Comparison of ENCODE assay signal across 23 mouse cellular contexts in genomic region chr12:29815466-29815865, GRCm38 (mm10).
DNase-seq lines count a peak whose midpoint lies in the region; ATAC-seq and TF ChIP-seq lines count a peak whose summit lies in the region.
"Had no signal": no experiment of that assay in that cellular context is flagged by ENCODE, and none has a peak within 500 bp of the region (broad histone marks: within the 10 kb centered on the region; RNA-seq: fewer than 3 reads in every experiment).

No protein-coding gene starts in this region.

- 58% methylated on average over 2 of the region's 2 CpGs for WGBS in hindbrain, embryonic 13.5 days
- 76% methylated on average over 2 of the region's 2 CpGs for WGBS in hindbrain, embryonic 11.5 days
- WGBS in hindbrain, embryonic 16.5 days = 64% methylated on average over 2 of the region's 2 CpGs
- 86% methylated on average over 2 of the region's 2 CpGs for WGBS in midbrain, embryonic 13.5 days
- WGBS in neural tube, embryonic 15.5 days = 69% methylated on average over 2 of the region's 2 CpGs
- WGBS in lung, postnatal 0 days = 65% methylated on average over 2 of the region's 2 CpGs

- H3K9ac ChIP-seq in hindbrain, embryonic 13.5 days = peak overlapping the region; percentile 30
- H3K9ac ChIP-seq in hindbrain, embryonic 11.5 days (ENCODE audit: low read depth, low read length) = no peak overlapping the region
- H3K9ac ChIP-seq in hindbrain, embryonic 16.5 days (ENCODE audit: low read depth, low read length) = no peak overlapping the region
- no peak overlapping the region for H3K9ac ChIP-seq in midbrain, embryonic 13.5 days (replicated peaks)
- H3K9ac ChIP-seq in neural tube, embryonic 15.5 days (replicated peaks) = no peak overlapping the region
- no peak overlapping the region for H3K9ac ChIP-seq in lung, postnatal 0 days (replicated peaks; ENCODE audit: low read depth)
- H3K9ac ChIP-seq: heart, embryonic 15.5 days had no signal

- TF ChIP-seq EP300 in lung, postnatal 0 days (IDR thresholded peaks at IDR 0.05) = no peak

- H3K4me3 ChIP-seq in hindbrain, embryonic 13.5 days = no peak overlapping the region
- H3K4me3 ChIP-seq in hindbrain, embryonic 11.5 days (ENCODE audit: low read depth, low read length) = no peak overlapping the region
- no peak overlapping the region for H3K4me3 ChIP-seq in hindbrain, embryonic 16.5 days (ENCODE audit: low read length)
- no peak overlapping the region for H3K4me3 ChIP-seq in midbrain, embryonic 13.5 days (replicated peaks)
- no peak overlapping the region for H3K4me3 ChIP-seq in neural tube, embryonic 15.5 days (replicated peaks)
- H3K4me3 ChIP-seq in lung, postnatal 0 days (ENCODE audit: low read depth, low read length) = no peak overlapping the region
- H3K4me3 ChIP-seq: heart, embryonic 15.5 days; limb, embryonic 10.5 days had no signal

- no peak for ATAC-seq in hindbrain, embryonic 13.5 days (ENCODE audit: low FRiP score)
- ATAC-seq in hindbrain, embryonic 11.5 days (ENCODE audit: low FRiP score) = no peak
- ATAC-seq in hindbrain, embryonic 16.5 days = no peak
- no peak for ATAC-seq in midbrain, embryonic 13.5 days
- no peak for ATAC-seq in neural tube, embryonic 15.5 days (ENCODE audit: low FRiP score)
- ATAC-seq in lung, postnatal 0 days = no peak
- ATAC-seq: forebrain, embryonic 16.5 days had no signal

- H3K4me1 ChIP-seq in hindbrain, embryonic 13.5 days (replicated peaks) = peaks cover 33% of the 10 kb centered on the region
- no peaks in the 10 kb centered on the region; the same call in 1 of the 2 replicates for H3K4me1 ChIP-seq in hindbrain, embryonic 11.5 days (replicated peaks; ENCODE audit: control insufficient read depth, insufficient read depth, low read length)
- peaks cover 21% of the 10 kb centered on the region for H3K4me1 ChIP-seq in hindbrain, embryonic 16.5 days (ENCODE audit: control insufficient read depth, insufficient read depth, low read depth, low read length)
- peaks cover 29% of the 10 kb centered on the region for H3K4me1 ChIP-seq in midbrain, embryonic 13.5 days (replicated peaks)
- H3K4me1 ChIP-seq in neural tube, embryonic 15.5 days = peaks cover 22% of the 10 kb centered on the region
- 0 out of 2 replicates have a peak, but pooled peaks cover 2% of the 10 kb centered on the region for H3K4me1 ChIP-seq in lung, postnatal 0 days (ENCODE audit: insufficient read depth, low read depth, low read length)
- H3K4me1 ChIP-seq: limb, embryonic 10.5 days had no signal

- H3K36me3 ChIP-seq in hindbrain, embryonic 13.5 days = peaks cover 39% of the 10 kb centered on the region
- no peaks in the 10 kb centered on the region for H3K36me3 ChIP-seq in hindbrain, embryonic 11.5 days (ENCODE audit: control insufficient read depth, insufficient read depth, low read length)
- no peaks in the 10 kb centered on the region for H3K36me3 ChIP-seq in hindbrain, embryonic 16.5 days (ENCODE audit: control insufficient read depth, insufficient read depth, low read length)
- peaks cover 5% of the 10 kb centered on the region for H3K36me3 ChIP-seq in midbrain, embryonic 13.5 days
- peaks cover 10% of the 10 kb centered on the region; the same call in 1 of the 2 replicates for H3K36me3 ChIP-seq in neural tube, embryonic 15.5 days
- H3K36me3 ChIP-seq in lung, postnatal 0 days (ENCODE audit: insufficient read depth, low read length) = no peaks in the 10 kb centered on the region
- H3K36me3 ChIP-seq: heart, embryonic 15.5 days; limb, embryonic 10.5 days had no signal

- H3K27ac ChIP-seq in hindbrain, embryonic 13.5 days = peak overlapping the region; percentile 88
- H3K27ac ChIP-seq in hindbrain, embryonic 11.5 days (ENCODE audit: low read depth, low read length) = no peak overlapping the region
- H3K27ac ChIP-seq in hindbrain, embryonic 16.5 days (ENCODE audit: low read depth, low read length) = peak overlapping the region; percentile 78
- peak overlapping the region; percentile 87 for H3K27ac ChIP-seq in midbrain, embryonic 13.5 days
- peak overlapping the region; percentile 71 for H3K27ac ChIP-seq in neural tube, embryonic 15.5 days (replicated peaks)
- H3K27ac ChIP-seq in lung, postnatal 0 days (ENCODE audit: low read length) = no peak overlapping the region
- H3K27ac ChIP-seq: heart, embryonic 15.5 days; limb, embryonic 10.5 days; macrophage had no signal

- TF ChIP-seq CTCF in lung, postnatal 0 days (IDR thresholded peaks at IDR 0.05) = no peak

- H3K27me3 ChIP-seq in hindbrain, embryonic 13.5 days = no peaks in the 10 kb centered on the region
- H3K27me3 ChIP-seq in hindbrain, embryonic 11.5 days (ENCODE audit: control insufficient read depth, insufficient read depth, low read length) = no peaks in the 10 kb centered on the region
- no peaks in the 10 kb centered on the region for H3K27me3 ChIP-seq in hindbrain, embryonic 16.5 days (replicated peaks; ENCODE audit: control insufficient read depth, insufficient read depth, low read length)
- H3K27me3 ChIP-seq in midbrain, embryonic 13.5 days = no peaks in the 10 kb centered on the region
- no peaks in the 10 kb centered on the region for H3K27me3 ChIP-seq in neural tube, embryonic 15.5 days (replicated peaks)
- H3K27me3 ChIP-seq in lung, postnatal 0 days (replicated peaks; ENCODE audit: insufficient read depth, low read length) = no peaks in the 10 kb centered on the region
- H3K27me3 ChIP-seq: heart, embryonic 15.5 days had no signal

- H3K4me2 ChIP-seq in hindbrain, embryonic 13.5 days = no peak overlapping the region
- H3K4me2 ChIP-seq in hindbrain, embryonic 11.5 days (replicated peaks; ENCODE audit: low read depth, low read length) = no peak overlapping the region
- H3K4me2 ChIP-seq in hindbrain, embryonic 16.5 days (ENCODE audit: low read length) = no peak overlapping the region
- H3K4me2 ChIP-seq in midbrain, embryonic 13.5 days (replicated peaks) = no peak overlapping the region
- H3K4me2 ChIP-seq in neural tube, embryonic 15.5 days = no peak overlapping the region
- H3K4me2 ChIP-seq in lung, postnatal 0 days (replicated peaks; ENCODE audit: low read depth, low read length) = no peak overlapping the region
- H3K4me2 ChIP-seq: heart, embryonic 15.5 days had no signal

- no peaks in the 10 kb centered on the region for H3K9me3 ChIP-seq in hindbrain, embryonic 13.5 days
- H3K9me3 ChIP-seq in hindbrain, embryonic 11.5 days (ENCODE audit: control insufficient read depth, low read length) = no peaks in the 10 kb centered on the region
- no peaks in the 10 kb centered on the region for H3K9me3 ChIP-seq in hindbrain, embryonic 16.5 days (ENCODE audit: control insufficient read depth, low read length)
- H3K9me3 ChIP-seq in midbrain, embryonic 13.5 days = no peaks in the 10 kb centered on the region
- no peaks in the 10 kb centered on the region for H3K9me3 ChIP-seq in neural tube, embryonic 15.5 days (replicated peaks)
- H3K9me3 ChIP-seq in lung, postnatal 0 days (ENCODE audit: low read length) = no peaks in the 10 kb centered on the region
- H3K9me3 ChIP-seq: heart, embryonic 15.5 days; limb, embryonic 10.5 days had no signal

- DNase-seq in hindbrain, embryonic 11.5 days (ENCODE audit: low spot score) = no peak
- no peak for DNase-seq in frontal cortex, postnatal 25 days (ENCODE audit: low spot score in 2 of 2)
- no peak for DNase-seq in lung, postnatal 0 days (ENCODE audit: low spot score)
- DNase-seq: adrenal gland, adult 2 months; cerebellum, adult 18-20 months; cerebellum, postnatal 14 days; gastrocnemius, postnatal 36 days; heart, postnatal 36 days; kidney, adult 8-10 months; kidney, postnatal 10 days; liver; retina, postnatal 1 day; right cerebral cortex, postnatal 25 days; spleen, adult 18-20 months; thymus, postnatal 14 days had no signal

Comparison
In these comparisons a context has a peak if more than half of its experiments do, and no peak if none do; other contexts are left out.
1. H3K27ac ChIP-seq: peak in hindbrain, embryonic 13.5 days (single experiment), hindbrain, embryonic 16.5 days (single experiment), midbrain, embryonic 13.5 days (single experiment) and neural tube, embryonic 15.5 days (single experiment); none in hindbrain, embryonic 11.5 days (single experiment) and lung, postnatal 0 days (single experiment).